Mouse (Mus musculus) lung, adult 18-20 months (tissue): ENCODE measurements at regions not wholly inside any gene's neighbourhood (a gene's known extent, or its start where the extent isn't known, plus 50 kb on each side); places are given as distances from the start of the nearest gene placed in this dataset.
"Not testable (repeated sequence)": the region's sequence is repeated elsewhere in the genome, so short reads cannot be mapped to it uniquely, and the experiment has no call there.

Experiments
- DNase-seq, 2 experiments: peaks; one replicate each; pipeline ENCODE4 v3.0.0; 2022; ENCODE audit warnings: mixed read lengths in 2 of 2

GRCm38 (mm10) chr7:138758386-138758785 is 87.5 kb upstream of the Ppp2r2d start:
- no peak for DNase-seq

GRCm38 (mm10) chr7:138748442-138748841 is 97.4 kb upstream of the Ppp2r2d start:
- no peak for DNase-seq

- DNase-seq = no peak
Observed at GRCm38 (mm10) chr7:138746616-138747015, 99.3 kb upstream of the Ppp2r2d start.

- DNase-seq = no peak
Observed at GRCm38 (mm10) chr7:138742516-138742845, 103.4 kb upstream of the Ppp2r2d start.

- no peak for DNase-seq
Observed at GRCm38 (mm10) chr7:138741816-138742515, 103.9 kb upstream of the Ppp2r2d start.

- DNase-seq = no peak
Observed at GRCm38 (mm10) chr7:138734254-138734653, 111.6 kb upstream of the Ppp2r2d start.

GRCm38 (mm10) chr7:138724829-138725228 is 121.0 kb upstream of the Ppp2r2d start:
- DNase-seq = no peak

- DNase-seq = no peak
Observed at GRCm38 (mm10) chr7:138719608-138720007, 126.3 kb upstream of the Ppp2r2d start.

- DNase-seq = no peak
Observed at GRCm38 (mm10) chr7:138719115-138719514, 126.8 kb upstream of the Ppp2r2d start.

GRCm38 (mm10) chr7:138714731-138715130 is 131.1 kb upstream of the Ppp2r2d start:
- DNase-seq = no peak

- DNase-seq = no peak
Observed at GRCm38 (mm10) chr7:138708373-138708772, 137.5 kb upstream of the Ppp2r2d start.

GRCm38 (mm10) chr7:138699599-138699998 is 146.3 kb upstream of the Ppp2r2d start:
- not testable (repeated sequence) for DNase-seq

GRCm38 (mm10) chr7:138682161-138682560 is 163.7 kb upstream of the Ppp2r2d start:
- no peak for DNase-seq

- no peak for DNase-seq
Observed at GRCm38 (mm10) chr7:138680530-138680929, 165.3 kb upstream of the Ppp2r2d start.

GRCm38 (mm10) chr7:138679575-138679974 is 166.3 kb upstream of the Ppp2r2d start:
- DNase-seq = no peak

GRCm38 (mm10) chr7:138672959-138673358 is 172.9 kb upstream of the Ppp2r2d start:
- DNase-seq = no peak

- no peak for DNase-seq
Observed at GRCm38 (mm10) chr7:138668337-138668736, 177.5 kb upstream of the Ppp2r2d start.

GRCm38 (mm10) chr7:138660124-138660523 is 185.8 kb upstream of the Ppp2r2d start:
- no peak for DNase-seq

- DNase-seq = no peak
Observed at GRCm38 (mm10) chr7:138657521-138657920, 188.4 kb upstream of the Ppp2r2d start.

- DNase-seq = no peak
Observed at GRCm38 (mm10) chr7:138657076-138657475, 188.8 kb upstream of the Ppp2r2d start.

GRCm38 (mm10) chr7:138655940-138656339 is 189.9 kb upstream of the Ppp2r2d start:
- DNase-seq = no peak

GRCm38 (mm10) chr7:138650946-138651345 is 194.9 kb upstream of the Ppp2r2d start:
- DNase-seq = no peak

GRCm38 (mm10) chr7:138647636-138648035 is 198.2 kb upstream of the Ppp2r2d start:
- peak in 1 of 2 experiments; percentile 40 for DNase-seq

GRCm38 (mm10) chr7:138640492-138641165 is 205.2 kb upstream of the Ppp2r2d start:
- no peak for DNase-seq

- peak in 1 of 2 experiments; percentile 24 for DNase-seq
Observed at GRCm38 (mm10) chr7:138639541-138639940, 206.3 kb upstream of the Ppp2r2d start.
